Mouse (Mus musculus) adrenal gland, postnatal 36 days (tissue): ENCODE measurements around the gene Tmcc3. TPM values are rescaled to one million over a fixed set of nuclear protein-coding genes. Genes with fewer than 3 reads are reported as not detected.
"Not testable (repeated sequence)": the region's sequence is repeated elsewhere in the genome, so short reads cannot be mapped to it uniquely, and the experiment has no call there.

ENCODE experiments used
- DNase-seq, 2 experiments: peaks; one replicate each; pipeline ENCODE4 v3.0.0; 2021; ENCODE audit warnings: mixed read lengths in 1 of 2
- total RNA-seq, 2 experiments: library from RNA; stranded (reverse); gene quantifications; 2 replicates each; pipeline ENCODE4 v1.2.3; 2021

Gene Tmcc3
- total RNA-seq, 2 experiments from 2014 or later: 19.9 to 31.3 TPM

DNA sequence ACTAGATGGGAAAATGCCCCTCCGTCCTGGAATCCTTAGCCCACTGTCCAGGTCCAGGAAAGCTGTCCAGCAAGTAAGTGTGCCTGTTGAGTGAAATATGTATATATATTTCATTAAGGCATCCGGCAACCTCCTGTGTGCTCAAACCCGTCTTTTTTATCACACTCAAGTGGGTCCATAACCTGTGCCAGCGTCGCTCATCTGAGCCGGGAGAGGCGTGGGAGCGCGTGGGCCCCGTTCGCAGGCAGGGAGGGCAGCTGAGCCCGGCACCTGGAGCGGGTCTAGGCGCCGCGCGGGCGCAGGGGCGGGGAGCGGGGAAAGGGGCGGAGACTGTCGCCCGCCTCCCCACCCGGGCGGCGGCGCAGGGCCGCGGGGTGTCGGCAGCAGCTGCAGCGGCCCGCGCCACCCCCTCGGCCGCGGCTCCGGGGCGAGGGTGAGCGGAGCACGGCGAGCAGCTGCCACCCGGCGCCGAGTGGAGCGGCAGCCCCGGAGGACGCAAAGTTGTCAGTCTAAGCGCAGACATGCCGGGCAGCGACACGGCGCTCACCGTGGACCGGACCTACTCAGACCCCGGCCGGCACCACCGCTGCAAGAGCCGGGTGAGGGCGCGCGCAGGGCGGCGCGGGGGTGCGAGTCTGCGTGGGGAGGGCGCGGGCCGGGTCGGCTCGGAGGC lies 202.9 kb downstream of the Tmcc3 start:
- peak; percentile 81 to 88 for DNase-seq

DNA sequence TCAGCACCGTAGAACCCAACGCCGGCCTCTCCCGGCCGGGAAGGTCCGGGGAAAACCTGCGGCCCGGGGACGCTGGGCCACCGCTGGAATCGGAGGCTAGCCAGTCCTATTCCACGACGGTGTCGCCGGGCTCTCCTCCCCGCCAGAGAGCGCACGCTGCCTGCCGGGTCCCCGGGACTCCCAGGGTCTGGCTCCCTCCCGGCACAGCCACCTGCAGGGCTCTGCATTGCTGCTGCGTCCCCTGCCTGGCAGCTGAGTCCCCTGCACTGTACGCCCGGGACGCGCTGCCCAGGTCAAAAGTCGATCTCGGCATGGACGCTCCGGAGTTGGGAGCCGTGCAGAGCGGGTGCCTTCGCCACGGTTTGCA lies 203.4 kb downstream of the Tmcc3 start:
- DNase-seq: peak; percentile 81 to 85

DNA sequence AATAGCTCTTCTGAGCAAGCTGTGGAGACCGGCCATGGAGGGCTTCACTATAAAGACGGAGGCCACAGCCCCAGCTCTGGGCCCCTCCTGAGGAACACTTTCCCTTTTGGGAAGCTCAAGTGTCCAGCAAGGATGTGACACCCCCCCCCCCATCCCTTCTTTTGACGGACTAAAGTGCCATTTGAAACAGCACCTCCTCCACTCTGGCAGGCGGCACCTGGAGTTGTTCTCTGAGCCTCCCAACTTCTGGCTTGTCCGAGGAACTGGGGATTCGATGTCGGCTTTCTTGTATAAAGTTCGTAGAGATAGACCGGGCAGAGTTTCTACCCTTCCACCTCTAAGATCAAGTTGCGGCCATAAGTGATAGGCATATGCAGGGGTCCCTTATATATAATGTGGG lies 203.8 kb downstream of the Tmcc3 start:
- DNase-seq: no peak

- peak in 1 of 2 experiments; percentile 14 for DNase-seq
Measured at GRCm38 (mm10) chr10:94519887-94520286, 208.1 kb downstream of the Tmcc3 start.

GRCm38 (mm10) chr10:94520306-94521106 lies 208.8 kb downstream of the Tmcc3 start:
- DNase-seq: no peak

GRCm38 (mm10) chr10:94521107-94521401 lies 209.3 kb downstream of the Tmcc3 start:
- DNase-seq: peak in 1 of 2 experiments; percentile 33

- no peak for DNase-seq
Measured at GRCm38 (mm10) chr10:94521776-94522175, 210.0 kb downstream of the Tmcc3 start.

DNA sequence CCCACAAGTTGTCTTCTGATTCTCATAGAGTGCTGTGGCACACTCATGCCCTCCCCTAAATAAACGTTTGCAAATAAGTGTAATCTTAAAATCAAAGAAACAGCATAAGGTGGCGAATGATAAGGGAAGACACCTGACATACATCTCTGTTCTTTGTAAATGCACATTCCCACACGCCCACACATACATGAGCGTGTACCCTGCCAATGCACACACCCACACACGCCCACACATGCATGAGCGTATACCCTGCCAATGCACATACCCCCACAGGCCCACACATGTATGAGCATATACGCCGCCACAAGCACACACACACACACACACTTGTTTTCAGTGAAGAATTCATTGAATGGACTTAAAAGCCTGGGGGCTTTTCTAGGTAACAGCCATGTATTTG lies 211.5 kb downstream of the Tmcc3 start:
- DNase-seq: no peak

DNA sequence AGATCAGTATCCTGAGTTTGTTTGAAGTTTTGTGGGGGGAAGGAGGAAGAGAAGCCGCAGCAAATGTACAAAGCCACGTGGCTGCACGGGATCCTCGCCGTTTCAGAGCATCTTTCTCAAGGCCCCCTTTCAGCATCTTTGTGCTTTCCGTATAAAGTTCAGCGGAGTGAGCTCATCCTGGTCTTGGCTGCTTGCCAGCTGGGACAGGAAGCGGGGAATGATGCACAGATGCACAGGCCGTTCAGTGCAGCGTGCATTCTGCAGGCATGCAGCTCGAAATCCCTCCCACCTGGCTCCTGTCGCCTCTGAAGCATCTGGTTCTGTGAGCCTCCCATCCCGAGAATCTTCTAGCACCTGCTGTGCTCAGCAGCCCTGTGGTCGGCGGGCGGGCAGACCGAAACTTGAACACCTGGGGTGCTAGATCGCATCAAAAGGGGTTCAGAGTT lies 212.0 kb downstream of the Tmcc3 start:
- peak; percentile 71 to 82 for DNase-seq

GRCm38 (mm10) chr10:94524966-94525365 lies 213.2 kb downstream of the Tmcc3 start:
- DNase-seq: no peak

DNA sequence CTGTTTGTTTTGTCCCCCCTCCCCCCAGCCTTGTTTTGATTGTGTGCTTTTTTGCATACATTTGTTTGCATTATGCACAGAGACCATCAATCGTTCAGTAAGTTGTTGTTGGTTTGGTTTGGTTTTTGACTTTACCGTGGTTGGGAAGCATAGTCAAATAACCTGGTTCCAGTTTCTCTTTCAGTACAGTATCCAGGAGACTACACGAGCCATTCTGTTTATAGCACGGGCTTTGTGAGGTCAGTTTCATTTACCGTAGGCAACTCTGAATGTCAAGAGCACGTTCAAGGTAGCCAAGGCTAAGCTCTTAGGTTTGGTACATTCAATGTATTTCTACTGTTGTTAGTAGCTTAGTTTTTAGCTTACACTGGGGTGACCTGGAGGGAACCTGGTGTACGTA lies 214.0 kb downstream of the Tmcc3 start:
- no peak for DNase-seq

DNA sequence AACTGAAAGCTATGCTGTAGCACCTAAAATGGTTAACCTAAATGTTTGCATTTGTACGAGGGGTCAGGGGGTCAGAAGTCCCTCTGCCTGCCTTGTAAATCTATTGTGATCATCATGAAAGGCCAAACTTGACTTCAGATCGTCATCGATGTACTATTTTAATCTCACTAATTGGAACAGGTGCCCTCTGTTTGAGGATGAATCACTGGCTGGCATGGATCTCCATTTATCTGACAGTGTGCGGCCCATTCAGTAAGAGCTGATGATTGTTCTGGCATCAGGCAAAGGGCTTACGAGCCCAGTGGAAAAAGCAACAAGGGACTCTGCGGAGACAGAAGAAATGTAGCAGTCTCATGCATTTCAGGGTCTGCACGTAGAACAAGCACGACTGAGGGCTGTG lies 215.1 kb downstream of the Tmcc3 start:
- no peak for DNase-seq

- DNase-seq: no peak
Measured at GRCm38 (mm10) chr10:94527248-94527647, 215.5 kb downstream of the Tmcc3 start.

DNA sequence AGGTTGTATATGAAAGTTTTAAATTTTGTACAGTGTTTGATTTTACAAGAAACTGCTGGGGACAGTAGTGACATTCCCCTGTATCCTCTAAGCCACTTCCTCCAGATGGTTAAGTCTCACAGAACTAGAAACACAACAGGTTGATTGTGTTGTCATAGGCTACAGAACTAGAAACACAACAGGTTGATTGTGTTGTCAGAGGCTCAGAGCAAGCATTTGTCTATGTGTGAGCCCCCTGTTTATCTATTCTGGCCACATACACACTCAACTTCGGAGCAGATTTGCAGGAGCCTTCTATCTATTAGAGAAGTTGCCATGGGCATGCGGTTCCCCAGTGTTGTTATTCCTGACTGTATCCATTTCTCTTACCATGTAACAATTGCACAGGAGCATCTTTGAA lies 218.3 kb downstream of the Tmcc3 start:
- no peak for DNase-seq

GRCm38 (mm10) chr10:94531482-94531881 lies 219.7 kb downstream of the Tmcc3 start:
- DNase-seq: no peak

- no peak for DNase-seq
Measured at GRCm38 (mm10) chr10:94533081-94533724, 221.5 kb downstream of the Tmcc3 start.

GRCm38 (mm10) chr10:94538623-94539022 lies 226.9 kb downstream of the Tmcc3 start:
- DNase-seq: not testable (repeated sequence)

DNA sequence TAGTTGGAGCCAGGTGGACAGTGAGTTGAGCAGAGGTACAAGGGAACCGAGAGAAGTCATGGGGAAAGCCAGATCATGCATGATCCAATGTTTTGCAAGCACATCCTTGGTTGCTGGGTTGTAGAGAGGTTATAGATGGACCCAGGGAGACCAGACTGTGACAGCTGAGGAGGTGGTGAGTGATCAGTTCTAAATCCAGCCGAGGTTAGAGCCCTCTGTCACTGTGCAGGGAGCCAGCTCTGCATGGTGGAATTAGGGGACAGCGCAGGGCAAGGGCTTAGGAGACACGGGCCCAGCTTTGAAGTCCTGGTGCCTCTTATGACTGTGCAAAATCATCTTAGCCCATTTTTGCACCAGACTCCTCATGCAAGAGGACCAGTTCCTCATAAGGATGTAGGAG lies 228.5 kb downstream of the Tmcc3 start:
- DNase-seq: no peak

GRCm38 (mm10) chr10:94543956-94544355 lies 232.2 kb downstream of the Tmcc3 start:
- no peak for DNase-seq

DNA sequence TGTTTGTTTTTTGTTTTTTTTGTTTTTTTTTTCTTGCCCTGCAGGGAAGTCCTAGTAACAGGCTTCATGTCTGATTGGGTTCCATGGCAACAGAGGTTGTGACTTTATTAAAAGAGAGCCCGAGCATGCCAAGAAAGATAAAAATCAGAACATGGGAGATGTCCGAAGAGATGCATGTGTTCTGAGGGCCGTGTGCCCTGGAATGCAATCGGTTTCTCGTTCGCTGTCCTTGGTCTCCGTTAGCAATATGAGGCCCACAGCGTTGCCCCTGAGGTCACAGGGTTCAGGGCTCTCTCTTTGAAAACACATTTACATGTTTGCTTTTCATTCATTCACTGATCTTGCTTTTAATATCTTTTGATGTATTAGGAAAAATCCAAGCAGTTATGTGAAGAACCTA lies 233.1 kb downstream of the Tmcc3 start:
- DNase-seq: no peak

DNA sequence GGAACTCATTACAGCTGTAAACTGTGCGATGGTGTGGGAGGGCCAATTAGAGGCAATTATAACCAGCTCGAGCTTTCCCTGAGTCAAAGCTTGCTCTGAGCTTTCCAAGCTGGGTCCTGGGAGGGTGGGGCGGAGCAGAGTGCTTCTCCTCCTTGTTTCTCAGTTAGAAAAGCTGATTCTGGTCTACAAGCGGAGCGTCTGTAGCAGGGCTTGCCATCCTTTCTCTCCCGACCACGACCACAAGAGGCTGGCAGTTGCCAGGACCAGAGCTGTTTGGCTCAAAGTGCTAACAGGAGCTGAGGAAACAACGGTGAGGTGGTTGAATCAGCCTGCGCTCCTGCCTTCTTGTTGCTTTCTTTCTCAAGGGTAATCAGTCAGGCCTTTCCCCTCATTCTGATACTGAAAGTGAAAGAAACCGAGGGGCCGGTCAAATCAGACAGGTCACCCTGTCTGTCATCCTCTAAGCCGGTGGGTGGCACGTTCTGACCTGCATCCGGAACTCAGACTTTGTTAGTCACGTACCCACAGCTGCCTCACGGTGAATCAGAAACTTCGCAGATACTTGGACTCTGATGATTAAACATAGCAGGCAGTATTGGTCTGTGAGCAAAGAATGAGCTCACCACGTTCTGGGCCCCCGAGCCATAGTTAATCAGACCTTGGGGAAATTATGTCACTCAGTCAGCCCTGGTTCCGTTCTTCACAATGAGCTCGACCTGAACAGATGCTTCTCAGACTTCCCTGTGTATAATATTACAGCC lies 233.7 kb downstream of the Tmcc3 start:
- DNase-seq: peak; percentile 49 to 56

DNA sequence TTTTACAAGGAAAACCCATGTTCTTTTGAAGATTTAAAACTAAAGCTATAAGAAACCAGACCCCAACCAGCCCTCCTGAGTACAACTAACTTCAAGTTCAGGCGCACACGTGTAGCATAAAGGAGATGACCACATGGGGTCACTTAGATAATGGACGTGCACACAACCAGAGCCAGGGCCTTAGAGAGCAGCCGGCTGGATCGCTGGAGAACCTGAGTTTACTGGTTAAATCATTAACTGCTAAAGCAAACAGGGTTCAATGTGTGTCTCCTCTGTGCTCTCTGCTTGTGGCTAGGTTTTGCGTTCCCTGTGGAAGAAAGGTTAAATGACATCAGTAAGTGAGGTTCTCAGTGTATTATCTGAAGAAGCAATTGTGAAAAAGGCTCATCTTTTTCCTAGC lies 234.9 kb downstream of the Tmcc3 start:
- no peak for DNase-seq
